Mouse (Mus musculus) right cerebral cortex, postnatal 4 days (tissue): ENCODE measurements at regions not wholly inside any gene's neighbourhood (a gene's known extent, or its start where the extent isn't known, plus 50 kb on each side); places are given as distances from the start of the nearest gene placed in this dataset.

Source experiments
- DNase-seq: peaks from one replicate; pipeline ENCODE4 v3.0.0-alpha.2; 2022

- DNase-seq, result no peak
Observed at GRCm38 (mm10) chr1:24832246-24832645, 153.8 kb downstream of the Lmbrd1 start.

GRCm38 (mm10) chr1:24866877-24867276 is 188.4 kb downstream of the Lmbrd1 start:
- no peak for DNase-seq

DNA sequence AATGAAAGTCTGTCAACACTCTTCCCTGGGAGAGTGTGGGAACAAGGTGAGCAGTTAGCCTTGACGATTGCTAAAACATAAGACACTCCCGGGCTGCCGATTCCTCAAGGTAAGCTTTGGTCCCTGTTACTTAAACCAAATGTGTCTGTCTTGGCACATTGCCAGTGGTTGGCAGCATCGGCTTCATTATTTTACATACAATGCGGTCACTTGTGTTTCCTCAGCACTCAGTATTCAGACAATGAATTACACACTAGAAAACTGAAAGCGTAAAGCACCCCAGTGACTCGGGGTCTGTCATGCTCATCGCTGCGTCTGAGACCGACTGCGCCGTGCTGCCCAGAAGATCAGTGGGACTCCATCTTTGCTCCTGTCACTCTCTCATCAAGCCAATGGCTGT is 191.3 kb downstream of the Lmbrd1 start:
- DNase-seq, result peak; percentile 29

GRCm38 (mm10) chr1:24870685-24871417 is 192.4 kb downstream of the Lmbrd1 start:
- no peak for DNase-seq

DNA sequence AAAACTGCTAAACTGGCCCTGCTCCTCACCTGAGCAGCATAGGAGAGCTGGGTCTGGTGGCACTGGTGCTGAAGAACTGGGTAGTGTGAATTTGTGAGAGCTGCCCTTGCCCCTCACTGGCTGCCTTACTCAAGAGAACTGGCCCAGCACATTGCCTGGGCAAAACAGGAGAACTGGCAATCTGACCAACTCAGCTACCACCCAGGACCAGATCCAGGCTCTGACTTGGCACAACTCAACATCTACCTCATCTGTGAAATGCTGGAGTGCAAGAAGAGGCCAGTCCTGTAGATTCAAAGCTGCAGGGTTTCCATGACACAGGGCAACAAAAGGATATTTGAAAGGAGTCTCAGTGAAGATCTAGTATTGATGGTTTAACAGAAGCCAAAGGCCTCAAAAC is 198.6 kb downstream of the Lmbrd1 start:
- DNase-seq, result no peak

- no peak for DNase-seq
Observed at GRCm38 (mm10) chr1:24883638-24884037, 205.2 kb downstream of the Lmbrd1 start.

- peak; percentile 79 for DNase-seq
Observed at GRCm38 (mm10) chr1:24901278-24901677, 222.8 kb downstream of the Lmbrd1 start.

- DNase-seq, result no peak
Observed at GRCm38 (mm10) chr1:24938303-24939263, 260.2 kb downstream of the Lmbrd1 start.

DNA sequence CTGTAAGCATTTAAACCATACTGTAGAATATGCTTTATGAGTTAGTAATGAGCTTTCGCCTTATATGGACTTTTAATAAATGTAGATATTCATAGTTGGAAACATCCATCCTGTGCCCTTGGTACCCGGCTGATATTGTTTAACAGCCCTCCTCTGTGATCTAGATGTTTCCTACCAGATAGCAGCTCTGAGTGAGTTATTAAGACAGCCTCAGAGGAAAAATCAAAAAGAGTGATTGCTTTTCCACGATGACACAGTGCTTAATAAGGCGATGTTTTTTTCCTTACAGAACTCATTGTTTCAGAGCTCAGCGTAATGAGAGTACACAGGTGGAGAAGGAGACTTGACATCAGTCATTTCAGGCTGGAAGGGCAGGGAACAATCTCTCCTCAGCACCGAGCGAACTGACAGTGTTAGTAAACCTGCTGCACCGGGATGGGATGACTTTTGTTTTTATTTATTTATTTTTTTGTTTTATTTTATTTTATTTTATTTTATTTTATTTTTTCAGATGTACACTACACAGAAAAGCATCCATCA is 264.4 kb downstream of the Lmbrd1 start:
- DNase-seq, result no peak

GRCm38 (mm10) chr1:24943451-24943850 is 265.0 kb downstream of the Lmbrd1 start:
- no peak for DNase-seq

- DNase-seq, result no peak
Observed at GRCm38 (mm10) chr1:24972681-24973080, 294.3 kb downstream of the Lmbrd1 start.

DNA sequence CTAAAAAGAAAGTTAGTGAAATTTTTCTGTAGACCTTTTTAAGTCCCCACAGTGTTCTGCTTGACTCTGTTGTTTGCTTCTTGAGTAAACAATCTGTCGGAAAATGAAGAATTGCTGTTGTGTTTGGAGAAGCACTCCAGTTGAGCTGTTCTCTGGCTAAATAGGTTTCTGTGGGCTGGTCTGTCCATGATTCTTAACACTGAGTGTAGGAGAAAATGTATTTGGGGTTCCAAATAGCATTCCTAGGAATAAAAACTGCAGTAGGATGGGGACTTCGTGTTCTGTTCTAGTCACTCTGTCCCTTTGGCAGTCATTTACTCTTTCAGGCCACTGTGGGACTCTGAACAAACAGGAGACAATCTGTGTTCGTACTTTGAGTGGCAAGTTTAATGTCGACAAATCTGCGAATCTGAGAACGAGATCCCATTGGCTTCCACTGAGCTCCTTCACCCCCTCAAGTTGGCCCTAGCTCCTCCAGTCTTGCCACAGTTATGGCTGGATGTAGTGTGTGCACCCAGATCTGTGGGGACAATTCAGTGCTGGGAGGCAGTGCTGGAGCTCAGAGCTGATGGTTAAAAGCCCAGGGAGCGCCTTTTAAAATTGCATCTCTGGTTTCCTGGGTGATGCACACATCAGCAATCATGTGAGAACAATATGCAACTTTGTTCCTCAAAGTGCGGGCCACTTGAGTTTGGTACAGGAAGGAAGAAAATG is 330.2 kb downstream of the Lmbrd1 start:
- DNase-seq, result no peak

- DNase-seq, result no peak
Observed at GRCm38 (mm10) chr1:25012754-25013153, 334.3 kb downstream of the Lmbrd1 start.
